Mouse (Mus musculus): ENCODE data around the gene Il17rd.
A peak's percentile ranks its signal among the peaks of the same experiment; 100 is the strongest.

Il17rd gene

DNA sequence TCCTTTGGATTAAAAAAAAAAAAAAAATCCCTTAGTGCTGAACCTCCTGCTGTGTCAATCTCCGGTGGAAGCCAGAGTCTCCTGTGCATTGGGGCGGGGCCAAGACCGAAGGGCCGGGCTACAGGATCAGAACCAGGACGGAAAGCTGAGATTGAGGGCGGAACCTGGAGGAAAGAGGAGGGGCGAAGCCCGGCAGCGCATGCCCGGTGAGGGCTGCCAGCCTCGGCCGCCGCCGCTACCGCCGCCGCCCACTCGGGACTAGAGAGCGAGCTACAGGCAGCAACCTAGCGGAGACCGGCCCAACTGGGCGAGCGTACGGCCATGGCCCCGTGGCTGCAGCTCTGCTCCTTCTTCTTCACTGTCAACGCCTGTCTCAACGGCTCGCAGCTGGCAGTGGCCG is at the start of gene Il17rd:
Gene Il17rd (plus strand): TSS at position 159 of the 400 bp plus-strand sequence.
- peak; percentile 96 to 97 for DNase-seq (ENCODE audit: inconsistent age in 2 of 2, low spot score in 1 of 2)

GRCm38 (mm10) chr14:26991622-26992021 is 47.1 kb upstream of the Il17rd start:
- no peak for DNase-seq (ENCODE audit: inconsistent age in 2 of 2, low spot score in 1 of 2)

DNA sequence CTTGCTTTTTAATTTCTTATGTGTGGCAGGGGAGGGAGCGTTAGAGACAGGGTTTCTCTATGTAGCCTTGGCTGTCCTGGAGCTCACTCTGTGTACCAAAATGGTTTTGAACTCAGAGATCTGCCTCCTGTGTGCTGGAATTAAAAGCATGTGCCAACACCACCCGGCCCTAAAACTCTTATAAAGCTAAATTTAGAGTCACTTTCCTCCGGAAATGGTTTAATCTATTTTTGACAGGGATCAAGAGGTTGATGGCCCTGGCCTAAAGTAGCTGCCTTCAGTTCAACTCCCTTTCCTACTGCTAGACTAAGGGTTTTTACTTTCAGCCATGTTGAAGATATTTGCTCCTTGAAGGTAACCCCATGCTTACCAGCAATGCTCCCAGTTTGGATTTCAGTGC is 45.3 kb upstream of the Il17rd start:
- peak in 1 of 2 experiments; percentile 27 for DNase-seq (ENCODE audit: inconsistent age in 2 of 2, low spot score in 1 of 2)

DNA sequence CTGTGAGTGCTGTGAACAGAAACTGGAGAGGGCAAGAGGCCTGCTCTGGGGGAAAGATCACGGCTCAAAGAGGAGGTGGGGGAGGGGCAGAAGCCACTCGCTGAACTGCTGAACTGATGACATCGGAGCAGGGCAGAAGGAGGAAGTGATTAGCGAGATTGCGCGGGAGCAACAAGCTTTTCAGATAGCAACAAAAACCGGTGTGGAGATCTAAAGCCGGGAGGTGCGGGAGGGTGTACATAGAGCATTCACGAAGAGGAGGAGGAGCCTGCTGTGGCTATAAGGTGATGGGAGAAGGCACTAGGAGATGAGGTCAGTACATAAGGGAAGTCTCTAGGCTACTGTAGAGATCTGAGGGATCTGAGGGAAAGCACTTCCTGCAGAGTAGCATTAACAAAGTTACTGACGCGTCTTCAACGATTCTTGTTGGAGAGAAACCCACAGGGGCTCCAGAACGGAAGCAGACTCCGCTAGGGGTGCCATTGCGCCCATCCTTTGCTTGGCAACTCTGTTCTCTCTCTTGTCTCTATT is 44.5 kb upstream of the Il17rd start, which contains the start of gene Hesx1:
Gene Hesx1 (plus strand): TSS at position 206 of the 531 bp plus-strand sequence.
- peak; percentile 51 to 79 for DNase-seq (ENCODE audit: inconsistent age in 2 of 2, low spot score in 1 of 2)

GRCm38 (mm10) chr14:26996257-26996656 is 42.5 kb upstream of the Il17rd start:
- no peak for DNase-seq (ENCODE audit: inconsistent age in 2 of 2, low spot score in 1 of 2)

DNA sequence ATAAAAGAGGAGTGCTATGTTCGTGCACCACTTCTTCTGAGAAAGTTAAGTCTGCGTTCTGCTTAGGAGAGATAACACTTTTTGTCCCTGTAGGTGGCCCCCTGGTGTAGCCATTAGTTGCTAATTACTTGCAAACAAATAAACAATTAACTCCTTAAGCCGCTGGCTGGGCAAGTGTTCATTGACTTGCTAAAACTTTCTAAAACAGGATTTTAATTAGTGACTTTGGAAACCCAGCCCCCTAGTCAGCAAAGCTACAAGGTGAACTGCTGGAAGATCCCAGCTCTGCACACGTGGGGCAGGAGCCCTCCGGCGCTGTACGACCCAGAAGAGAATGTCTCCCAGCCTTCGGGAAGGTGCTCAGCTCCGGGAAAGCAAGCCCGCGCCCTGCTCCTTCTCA is 38.4 kb upstream of the Il17rd start:
- peak in 1 of 2 experiments; percentile 15 for DNase-seq (ENCODE audit: inconsistent age in 2 of 2, low spot score in 1 of 2)

GRCm38 (mm10) chr14:27004906-27005305 is 33.8 kb upstream of the Il17rd start:
- peak in 1 of 2 experiments; percentile 49 for DNase-seq (ENCODE audit: inconsistent age in 2 of 2, low spot score in 1 of 2)

- no peak for DNase-seq (ENCODE audit: inconsistent age in 2 of 2, low spot score in 1 of 2)
Measured at GRCm38 (mm10) chr14:27005937-27006336, 32.8 kb upstream of the Il17rd start.

DNA sequence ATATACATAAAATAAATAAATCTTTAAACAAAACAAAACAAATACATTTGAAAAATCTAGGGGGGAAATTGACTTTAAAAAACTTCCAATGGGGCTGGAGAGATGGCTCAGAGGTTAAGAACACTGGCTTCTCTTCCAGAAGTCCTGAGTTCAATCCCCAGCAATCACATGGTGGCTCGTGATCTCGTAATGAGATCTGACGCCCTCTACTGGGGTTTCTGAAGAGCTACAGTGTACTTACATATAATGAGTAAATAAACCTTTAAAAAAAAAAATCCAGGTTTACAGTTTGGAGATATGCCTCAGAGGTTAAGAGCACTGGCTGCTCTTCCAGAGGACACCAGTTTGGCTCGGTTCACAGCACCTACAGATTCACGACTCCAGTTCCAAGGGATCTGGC is 27.2 kb upstream of the Il17rd start:
- no peak for DNase-seq (ENCODE audit: inconsistent age in 2 of 2, low spot score in 1 of 2)

DNA sequence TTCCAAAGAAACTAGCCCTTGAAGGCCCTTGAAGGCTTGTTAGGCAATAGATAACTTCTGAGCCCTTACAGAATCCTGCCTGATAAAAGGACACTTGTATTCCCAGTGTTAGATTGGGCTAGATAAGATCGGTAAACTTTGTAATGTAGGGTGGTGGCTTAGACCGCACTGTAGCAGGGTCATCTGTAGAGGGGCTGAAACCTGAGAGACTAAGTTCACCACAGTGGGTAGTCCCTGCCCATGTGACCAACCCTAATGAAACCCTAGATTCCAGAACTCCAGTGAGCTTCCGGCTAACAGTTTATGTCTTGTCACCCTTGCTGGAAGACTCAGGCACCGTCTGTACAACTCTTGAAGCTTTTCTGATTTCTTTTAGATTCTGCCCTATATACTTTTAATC is 25.1 kb upstream of the Il17rd start:
- no peak for DNase-seq (ENCODE audit: inconsistent age in 2 of 2, low spot score in 1 of 2)

DNA sequence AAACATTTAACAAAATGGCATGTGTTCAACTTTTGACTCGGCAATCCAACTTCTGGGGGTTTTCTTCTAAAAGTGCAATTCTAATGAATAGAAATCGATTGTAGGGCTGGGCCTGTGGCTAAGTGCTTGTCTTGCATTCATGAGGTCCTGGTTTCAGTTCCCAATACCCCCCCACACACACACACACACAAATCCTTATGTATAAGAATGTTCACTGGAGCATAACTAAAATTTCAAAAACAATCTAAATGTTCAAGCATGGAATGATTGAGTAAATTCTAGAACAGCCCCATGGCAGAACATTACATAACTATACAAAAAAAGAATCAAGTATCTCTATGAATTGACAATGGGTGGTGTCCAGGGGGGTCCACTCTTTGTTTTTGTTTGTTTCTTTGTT is 20.8 kb upstream of the Il17rd start:
- DNase-seq (ENCODE audit: inconsistent age in 2 of 2, low spot score in 1 of 2): no peak

- peak; percentile 88 to 93 for DNase-seq (ENCODE audit: inconsistent age in 2 of 2, low spot score in 1 of 2)
Measured at GRCm38 (mm10) chr14:27019850-27020249, 18.9 kb upstream of the Il17rd start.

DNA sequence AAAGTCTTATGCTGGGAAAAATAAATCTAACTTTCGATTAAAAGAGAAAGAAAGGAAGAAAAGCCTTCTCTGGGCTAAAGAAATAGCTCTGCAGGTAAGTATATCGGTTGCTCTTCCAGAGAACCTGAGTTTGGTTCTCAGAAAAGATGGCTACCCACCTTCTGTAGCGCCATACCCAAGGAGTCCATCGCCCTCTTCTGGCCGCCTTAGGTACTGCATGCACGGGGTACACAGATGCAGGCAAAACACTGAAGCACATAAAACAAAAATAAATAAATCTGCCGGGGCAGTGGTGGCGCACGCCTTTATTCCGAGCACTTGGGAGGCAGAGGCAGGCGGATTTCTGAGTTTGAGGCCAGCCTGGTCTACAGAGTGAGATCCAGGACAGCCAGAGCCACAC is 15.9 kb upstream of the Il17rd start:
- peak; percentile 73 to 90 for DNase-seq (ENCODE audit: inconsistent age in 2 of 2, low spot score in 1 of 2)

DNA sequence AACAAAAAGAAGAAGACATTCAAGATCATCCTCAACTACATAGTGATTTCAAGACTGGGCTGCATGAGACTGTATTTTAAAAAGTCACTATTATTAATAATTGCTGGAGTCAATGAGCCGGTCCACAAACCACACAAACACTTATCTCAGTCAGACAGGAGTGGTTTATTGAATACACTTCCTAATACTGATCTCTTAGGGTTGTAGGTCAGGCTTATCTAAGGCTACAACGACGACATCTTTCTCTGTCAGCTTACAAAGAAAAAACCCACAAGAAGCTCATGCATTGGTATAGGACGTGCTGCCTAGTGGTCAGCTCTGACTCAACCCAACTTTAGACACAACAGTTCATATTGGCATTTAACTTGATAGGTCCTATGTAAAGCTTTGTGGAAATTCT is 14.1 kb upstream of the Il17rd start:
- DNase-seq (ENCODE audit: inconsistent age in 2 of 2, low spot score in 1 of 2): no peak

- DNase-seq (ENCODE audit: inconsistent age in 2 of 2, low spot score in 1 of 2): peak; percentile 48 to 84
Measured at GRCm38 (mm10) chr14:27029771-27030173, 9.0 kb upstream of the Il17rd start.

DNA sequence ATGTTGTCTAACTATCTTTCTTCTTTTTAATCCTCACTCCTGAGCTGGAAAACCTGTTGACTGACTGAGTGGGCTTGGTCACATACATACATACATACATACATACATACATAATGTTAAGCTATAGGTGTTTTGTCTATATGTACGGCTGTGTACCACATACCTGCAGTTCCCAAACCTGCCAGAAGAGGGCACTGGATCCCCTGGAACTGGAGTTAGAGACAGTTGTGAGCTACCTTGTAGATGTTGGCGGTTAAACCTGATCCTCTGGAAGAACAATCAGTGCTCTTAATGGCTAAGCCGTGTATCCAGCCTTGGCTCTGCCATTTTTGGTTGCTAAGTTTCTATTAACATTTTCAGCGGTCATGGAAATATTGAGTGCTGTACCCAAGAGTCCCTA is 7.6 kb upstream of the Il17rd start:
- peak; percentile 82 to 92 for DNase-seq (ENCODE audit: inconsistent age in 2 of 2, low spot score in 1 of 2)

DNA sequence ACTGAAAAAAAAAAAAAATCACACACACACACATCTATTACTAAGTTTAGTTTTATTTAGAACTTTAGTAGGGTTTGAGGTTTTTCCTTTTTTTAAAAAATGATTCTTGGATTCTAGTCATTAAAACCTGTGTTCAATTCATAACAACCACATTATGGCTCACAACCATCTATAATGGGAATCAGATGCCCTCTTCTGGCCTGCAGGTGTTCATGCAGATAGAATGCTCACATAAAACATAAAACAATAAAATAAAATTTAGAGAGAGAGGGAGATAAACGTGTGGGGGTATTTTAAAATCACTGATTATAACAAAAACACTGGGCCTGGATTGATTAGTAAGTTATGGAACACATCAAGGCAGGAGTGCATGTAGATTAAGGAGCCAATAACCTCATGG is 1.2 kb upstream of the Il17rd start:
- no peak for DNase-seq (ENCODE audit: inconsistent age in 2 of 2, low spot score in 1 of 2)

DNA sequence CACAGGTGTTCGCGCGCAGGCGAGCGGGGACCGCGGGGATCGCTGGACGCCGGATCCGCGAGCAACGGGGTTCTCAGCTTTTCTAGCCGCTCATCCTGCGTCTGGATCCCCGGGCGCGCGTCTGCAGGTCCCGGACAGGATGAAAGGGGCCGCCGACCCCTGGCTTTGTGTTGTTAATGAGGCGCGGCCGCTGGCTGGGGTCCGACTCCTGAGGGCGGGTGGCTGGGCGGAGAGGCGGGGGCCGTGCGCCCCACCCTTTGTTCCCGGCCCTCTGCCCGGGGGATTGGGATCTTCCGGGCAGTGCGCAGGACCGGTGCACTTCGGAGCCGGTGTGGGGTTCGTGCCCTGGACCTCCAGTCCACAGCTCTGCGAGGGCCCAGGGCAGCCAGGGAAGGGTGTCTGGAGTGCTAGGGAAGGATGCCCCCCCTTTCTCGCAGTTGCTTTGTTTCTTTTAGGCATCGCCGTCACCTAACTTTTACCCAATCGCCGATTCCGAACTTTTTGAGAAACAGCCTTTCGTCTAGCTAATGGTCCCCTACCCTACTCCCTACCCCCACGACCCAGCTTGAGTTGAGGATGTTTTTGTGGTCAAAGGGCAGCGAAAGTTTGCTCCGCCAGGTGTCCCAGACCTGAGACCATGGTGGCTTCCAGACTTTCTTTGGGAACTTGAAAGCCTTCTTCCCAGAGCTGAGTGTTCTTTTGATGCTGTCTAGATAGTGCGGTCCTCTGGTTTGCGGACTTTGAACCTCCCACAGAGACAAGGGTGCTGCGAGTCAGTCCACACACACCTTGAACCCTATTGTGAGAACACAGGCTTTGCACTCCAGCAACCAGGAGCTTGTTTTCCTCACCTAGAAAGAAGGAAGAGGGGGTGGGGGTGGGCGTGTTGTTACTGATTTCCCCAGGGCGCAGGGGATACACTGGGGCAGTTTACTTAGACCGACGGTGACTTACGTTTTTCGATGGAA is 824 bp downstream of the Il17rd start:
- DNase-seq (ENCODE audit: inconsistent age in 2 of 2, low spot score in 1 of 2): peak in 1 of 2 experiments; percentile 69

- DNase-seq (ENCODE audit: inconsistent age in 2 of 2, low spot score in 1 of 2): no peak
Measured at GRCm38 (mm10) chr14:27040451-27040850, 1.7 kb downstream of the Il17rd start.

DNA sequence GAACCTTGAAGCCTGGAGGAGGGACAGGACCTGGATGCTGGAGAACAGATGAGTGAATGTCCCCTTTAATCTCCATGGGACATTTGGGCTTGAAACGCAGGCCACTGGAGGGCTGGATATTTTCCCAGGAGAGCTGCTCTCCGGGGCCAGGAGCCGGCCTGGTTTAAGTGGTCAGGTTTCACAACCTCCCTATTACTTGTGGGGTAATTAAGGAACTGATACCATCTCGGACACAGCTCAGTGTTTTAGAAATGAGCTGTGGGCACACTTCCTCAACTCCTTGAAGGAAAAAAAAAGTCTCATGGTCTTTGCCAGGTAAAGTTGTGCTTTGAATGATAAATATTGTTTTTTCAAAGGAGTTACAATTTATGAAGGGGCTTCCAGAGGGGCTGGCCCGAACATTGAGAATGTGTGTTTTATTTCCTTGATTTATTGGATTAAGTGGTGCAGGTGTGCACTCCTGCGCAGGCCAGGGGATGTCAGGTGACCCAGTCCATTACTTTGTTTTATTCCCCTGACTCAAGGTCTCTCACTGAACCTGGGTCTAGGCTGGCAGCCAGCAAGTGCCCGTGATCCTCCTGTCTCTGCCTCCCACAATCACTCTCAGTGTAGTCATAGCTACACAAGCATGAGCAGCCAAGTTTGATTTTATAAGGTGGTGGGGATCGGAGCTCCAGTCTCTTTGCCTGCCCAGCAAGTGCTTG is 3.7 kb downstream of the Il17rd start:
- no peak for DNase-seq (ENCODE audit: inconsistent age in 2 of 2, low spot score in 1 of 2)

GRCm38 (mm10) chr14:27043416-27043815 is 4.7 kb downstream of the Il17rd start:
- DNase-seq (ENCODE audit: inconsistent age in 2 of 2, low spot score in 1 of 2): no peak

Measured in adrenal gland, adult (tissue).